Mouse (Mus musculus) midbrain, embryonic 10.5 days (tissue): ENCODE measurements around the gene Ffar2. TPM values are rescaled to one million over a fixed set of nuclear protein-coding genes. Genes with fewer than 3 reads are reported as not detected.

Experiments
- DNase-seq: peaks from one replicate; pipeline ENCODE4 v3.0.0-alpha.2; 2017; ENCODE audit warnings: low spot score
- H3K27ac ChIP-seq: fragments of 300-500 bp; sonication (generic); replicated peaks from 2 replicates; pipeline ENCODE4 v1.5.1; 2016; ENCODE audit warnings: mild to moderate bottlenecking
- H3K27me3 ChIP-seq: fragments of 300-500 bp; sonication (generic); 2 replicates; pipeline ENCODE4 v1.6.1; 2016; ENCODE audit warnings: low read depth, mild to moderate bottlenecking; ENCODE audit not compliant: poor library complexity, severe bottlenecking
- H3K36me3 ChIP-seq: fragments of 300-500 bp; sonication (generic); 2 replicates; pipeline ENCODE4 v1.6.1; 2016; ENCODE audit warnings: mild to moderate bottlenecking, moderate library complexity
- H3K4me1 ChIP-seq: fragments of 300-500 bp; sonication (generic); 2 replicates; pipeline ENCODE4 v1.6.1; 2016
- H3K4me3 ChIP-seq: fragments of 300-500 bp; sonication (generic); 2 replicates; pipeline ENCODE4 v1.5.1; 2016; ENCODE audit warnings: mild to moderate bottlenecking, moderate library complexity
- H3K9me3 ChIP-seq: fragments of 300-500 bp; sonication (generic); replicated peaks from 2 replicates; pipeline ENCODE4 v1.6.1; 2016; ENCODE audit warnings: mild to moderate bottlenecking
- WGBS: fragments of 180-500 bp; shearing (Covaris S2); methylation state at CpG from one replicate; pipeline ENCODE4 v1.1.7; 2016; 5-methylcytosine and 5-hydroxymethylcytosine counted together
- polyA plus RNA-seq: library from polyadenylated mRNA; unstranded; fragments of >200 nt; fragmentation: Nextera tagmentation; extraction: Ambion mirVana; gene quantifications from 2 replicates; pipeline ENCODE4 v1.2.1, GENCODE M21; 2016

The Ffar2 gene
- polyA plus RNA-seq, 1 experiment from 2014 or later = not detected

DNA sequence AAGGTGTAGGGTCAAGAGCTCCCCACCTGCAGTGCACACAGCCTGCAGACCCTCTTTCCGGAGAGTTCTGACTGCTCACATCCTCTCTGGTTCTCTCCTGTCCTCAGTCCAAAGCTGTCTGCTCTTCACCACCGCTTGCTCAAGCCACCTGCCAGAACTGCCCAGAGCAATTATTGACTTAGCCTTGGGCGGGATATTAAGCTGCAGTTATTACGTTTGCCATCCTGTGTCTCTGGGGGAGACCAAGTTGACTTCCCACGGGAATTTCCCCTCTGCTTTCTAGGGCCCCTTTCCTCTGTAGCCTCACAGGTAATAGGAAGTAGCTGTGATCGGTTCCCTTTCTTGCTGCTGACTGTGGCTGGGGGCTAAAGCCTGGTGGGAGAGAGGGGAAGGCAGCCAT, 3.4 kb downstream of the Ffar2 start:
- Histone ChIP-seq H3K4me3 (no peak overlapping the region), H3K36me3 (no peaks in the 10 kb centered on the region), H3K4me1 (no peaks in the 10 kb centered on the region), H3K27me3 (no peaks in the 10 kb centered on the region), H3K9me3 (no peaks in the 10 kb centered on the region), H3K27ac (no peak overlapping the region)
- DNase-seq = no peak
- WGBS = 81% methylated on average over 6 of the region's 6 CpGs

DNA sequence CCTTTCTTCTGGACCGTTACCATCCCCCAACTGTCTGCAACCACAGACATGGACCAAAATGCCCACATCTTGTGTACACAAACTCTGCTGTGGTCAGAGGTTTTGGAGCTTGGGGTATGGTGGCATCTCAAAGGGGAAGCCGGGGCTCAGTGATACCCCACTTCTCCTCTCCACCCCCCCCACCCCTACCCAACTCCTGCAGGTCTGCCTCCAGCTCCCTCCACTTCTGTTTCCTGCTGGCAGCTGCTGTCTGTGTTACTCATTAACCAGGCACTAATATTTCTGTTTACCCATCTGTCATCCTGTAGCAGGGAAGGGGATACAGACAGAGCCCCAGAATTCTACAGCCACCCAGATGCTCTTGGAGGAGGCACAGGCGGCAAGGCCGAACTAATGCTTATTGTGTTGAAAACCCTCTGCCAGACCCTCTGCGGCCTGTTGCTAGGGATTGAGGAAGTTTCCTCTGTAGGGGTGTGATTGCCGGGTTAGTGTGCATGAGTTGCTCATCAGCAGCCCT, 11.2 kb downstream of the Ffar2 start:
- DNase-seq = no peak
- WGBS = 79% methylated on average over 6 of the region's 6 CpGs
- no peak overlapping the region for H3K27ac ChIP-seq

DNA sequence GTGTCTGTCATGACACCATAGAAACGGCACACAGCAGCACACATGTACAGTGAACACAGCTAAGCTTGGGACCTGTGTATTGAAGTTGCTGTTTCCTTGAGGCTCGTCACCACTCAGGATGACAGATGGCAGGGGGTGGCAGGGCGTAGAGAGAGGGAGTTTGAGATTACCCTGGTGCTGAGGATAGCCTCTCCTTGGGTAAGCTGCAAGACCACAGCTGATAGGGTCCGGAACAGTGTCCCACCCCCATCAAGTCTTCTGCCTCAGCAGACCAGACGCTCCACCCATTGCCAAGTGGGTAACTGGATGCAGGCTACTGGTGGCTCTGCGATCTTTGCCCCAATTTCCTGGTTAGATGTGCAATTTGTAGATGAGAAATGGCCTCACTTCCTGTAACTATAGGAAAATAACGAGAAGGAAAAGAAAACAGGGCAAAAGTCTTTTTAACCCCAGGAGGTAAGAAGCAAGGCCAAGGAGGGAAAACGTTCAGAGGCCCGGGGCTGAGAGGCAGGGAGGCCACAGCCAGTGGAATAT, 11.8 kb downstream of the Ffar2 start:
- no peak overlapping the region for H3K4me3 ChIP-seq
- H3K4me1 ChIP-seq = no peaks in the 10 kb centered on the region
- H3K9me3 ChIP-seq = 0 out of 2 replicates have a peak, but pooled peaks cover 4% of the 10 kb centered on the region
- H3K27me3 ChIP-seq = no peaks in the 10 kb centered on the region
- WGBS = 77% methylated on average over 9 of the region's 9 CpGs
- no peak overlapping the region for H3K27ac ChIP-seq
- no peak for DNase-seq
- H3K36me3 ChIP-seq = no peaks in the 10 kb centered on the region

More for the DNA sequence above, 11.2 kb downstream of the Ffar2 start:
- Histone ChIP-seq H3K4me1 (no peaks in the 10 kb centered on the region), H3K36me3 (no peaks in the 10 kb centered on the region), H3K27me3 (no peaks in the 10 kb centered on the region), H3K4me3 (no peak overlapping the region), H3K9me3 (no peaks in the 10 kb centered on the region)

DNA sequence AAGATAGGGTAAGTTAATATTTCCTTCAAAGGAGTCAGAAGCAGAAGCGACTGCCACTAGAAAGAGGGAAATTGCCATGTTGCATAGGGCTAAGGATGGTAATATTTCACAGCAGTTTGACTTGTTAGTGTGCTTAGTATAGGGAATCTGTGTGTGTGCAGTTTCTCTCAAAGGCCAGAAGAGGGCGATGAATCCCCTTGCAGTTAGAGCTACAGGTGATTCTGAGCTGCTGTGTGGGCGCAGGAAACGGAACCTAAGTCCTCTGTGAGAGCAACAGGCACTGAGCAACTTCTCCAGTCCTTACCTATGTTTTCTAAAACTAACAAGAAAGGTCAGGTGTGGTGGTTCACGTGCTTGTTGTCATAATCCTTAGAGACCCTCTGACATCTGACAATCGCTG, 13.3 kb downstream of the Ffar2 start:
- no peak overlapping the region for H3K27ac ChIP-seq
- H3K9me3 ChIP-seq = 0 out of 2 replicates have a peak, but pooled peaks cover 4% of the 10 kb centered on the region
- no peak for DNase-seq
- whole genome bisulfite sequencing = 49% methylated on average over 6 of the region's 6 CpGs
- H3K4me1 ChIP-seq = no peaks in the 10 kb centered on the region
- H3K4me3 ChIP-seq = no peak overlapping the region
- H3K36me3 ChIP-seq = no peaks in the 10 kb centered on the region
- no peaks in the 10 kb centered on the region for H3K27me3 ChIP-seq

DNA sequence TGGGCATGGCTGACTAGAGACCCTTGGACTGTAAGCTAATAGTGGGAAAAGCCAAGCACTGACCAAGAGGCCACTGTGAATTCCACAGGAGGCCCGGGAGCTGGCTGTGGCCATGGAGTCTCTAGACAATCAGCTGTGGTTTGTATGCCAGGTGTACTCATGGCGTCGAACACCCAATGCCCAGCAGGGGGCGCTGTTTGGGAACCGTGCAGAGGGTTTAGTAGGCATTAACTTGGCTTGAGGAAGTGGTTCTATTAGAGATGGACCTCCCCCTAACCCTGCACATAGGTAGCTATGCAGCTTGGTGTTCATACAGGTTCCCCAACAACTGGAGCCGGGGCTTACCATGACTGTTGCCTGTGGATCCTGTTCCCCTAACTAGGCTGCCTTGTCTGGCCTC, 17.7 kb downstream of the Ffar2 start:
- Histone ChIP-seq H3K27me3 (no peaks in the 10 kb centered on the region), H3K4me3 (no peak overlapping the region), H3K9me3 (peaks cover 13% of the 10 kb centered on the region; the same call in 1 of the 2 replicates), H3K4me1 (no peaks in the 10 kb centered on the region), H3K36me3 (no peaks in the 10 kb centered on the region), H3K27ac (no peak overlapping the region)
- DNase-seq = no peak
- 49% methylated on average over 6 of the region's 6 CpGs for WGBS

DNA sequence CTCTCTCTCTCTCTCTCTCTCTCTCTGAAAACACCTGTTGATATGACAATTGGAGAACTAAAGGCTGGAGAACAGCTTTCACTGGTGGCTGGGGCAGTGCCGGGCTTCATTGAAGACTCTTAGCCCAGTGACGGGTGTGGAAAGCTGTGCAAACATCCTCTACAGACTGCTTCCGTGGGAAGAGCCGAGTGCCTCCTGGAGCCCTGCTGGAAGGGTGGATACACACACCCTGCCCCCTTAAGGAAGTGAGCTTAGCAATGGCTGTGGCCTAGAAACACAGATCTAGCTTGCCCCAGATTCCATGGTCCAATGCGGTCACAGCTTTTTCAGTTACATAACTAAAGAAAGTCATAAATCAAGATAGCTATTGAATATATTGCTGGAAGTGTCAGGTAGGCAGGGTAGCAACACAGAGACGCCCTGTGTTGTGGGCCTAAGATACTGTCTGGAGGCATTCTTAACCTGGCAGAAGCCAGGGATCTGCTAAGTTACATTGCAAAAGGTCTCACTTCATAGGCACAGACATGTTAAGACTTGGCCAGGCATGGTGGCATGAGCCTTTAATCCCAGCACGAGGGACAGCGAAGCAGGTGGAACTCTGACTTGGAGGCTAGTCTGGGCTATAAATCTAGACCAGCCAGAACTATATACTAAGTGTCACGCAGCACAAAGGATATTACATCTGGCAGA, 19.4 kb downstream of the Ffar2 start:
- no peaks in the 10 kb centered on the region for H3K4me1 ChIP-seq
- 86% methylated on average over 9 of the region's 9 CpGs for WGBS

DNA sequence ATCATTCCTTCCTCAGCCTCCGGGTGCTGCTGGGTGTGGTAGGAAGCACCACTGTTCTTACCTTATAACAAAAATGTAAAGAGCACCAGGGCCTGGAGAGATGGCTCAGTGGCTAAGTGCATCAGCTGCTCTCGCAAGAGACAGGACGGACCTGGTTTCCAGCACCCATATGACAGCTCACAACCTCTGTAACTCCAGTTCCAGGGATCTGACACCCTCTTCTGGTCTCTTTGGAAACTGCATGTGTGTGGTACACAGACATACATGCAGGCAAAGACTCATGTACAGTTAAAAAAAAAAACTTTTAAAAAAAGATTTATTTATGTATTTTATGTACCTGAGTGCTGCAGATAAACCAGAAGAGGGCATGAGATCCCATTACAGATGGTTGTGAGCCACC, 20.3 kb downstream of the Ffar2 start:
- 91% methylated on average over 3 of the region's 3 CpGs for WGBS
- no peaks in the 10 kb centered on the region for H3K4me1 ChIP-seq
- DNase-seq = no peak
- no peaks in the 10 kb centered on the region for H3K27me3 ChIP-seq
- no peaks in the 10 kb centered on the region for H3K36me3 ChIP-seq
- H3K9me3 ChIP-seq = peaks cover 25% of the 10 kb centered on the region
- no peak overlapping the region for H3K4me3 ChIP-seq
- H3K27ac ChIP-seq = no peak overlapping the region

More for the DNA sequence above, 19.4 kb downstream of the Ffar2 start:
- no peak overlapping the region for H3K27ac ChIP-seq
- DNase-seq = no peak
- H3K36me3 ChIP-seq = no peaks in the 10 kb centered on the region
- H3K9me3 ChIP-seq = peaks cover 25% of the 10 kb centered on the region
- H3K27me3 ChIP-seq = no peaks in the 10 kb centered on the region
- no peak overlapping the region for H3K4me3 ChIP-seq

DNA sequence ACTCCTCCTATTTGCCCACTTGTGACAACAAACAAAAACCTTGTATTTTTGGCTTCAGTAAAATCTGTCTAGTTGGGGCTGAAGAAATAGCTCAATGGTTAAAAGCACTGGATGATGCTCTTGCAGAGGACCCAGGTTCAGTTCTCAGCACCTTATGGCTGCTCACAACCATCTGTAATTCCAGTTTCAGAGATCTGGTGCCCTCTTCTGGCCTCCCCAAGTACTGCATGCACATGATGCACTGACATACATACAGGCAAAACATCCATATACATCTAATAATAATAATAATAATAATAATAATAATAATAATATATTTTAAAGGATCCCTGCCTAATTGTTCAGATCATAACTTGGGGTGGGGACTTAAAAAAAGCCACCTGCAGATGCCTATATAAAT, 22.9 kb downstream of the Ffar2 start:
- DNase-seq = no peak
- Histone ChIP-seq H3K27me3 (no peaks in the 10 kb centered on the region), H3K9me3 (peaks cover 21% of the 10 kb centered on the region), H3K36me3 (no peaks in the 10 kb centered on the region), H3K4me1 (no peaks in the 10 kb centered on the region), H3K27ac (no peak overlapping the region), H3K4me3 (no peak overlapping the region)

DNA sequence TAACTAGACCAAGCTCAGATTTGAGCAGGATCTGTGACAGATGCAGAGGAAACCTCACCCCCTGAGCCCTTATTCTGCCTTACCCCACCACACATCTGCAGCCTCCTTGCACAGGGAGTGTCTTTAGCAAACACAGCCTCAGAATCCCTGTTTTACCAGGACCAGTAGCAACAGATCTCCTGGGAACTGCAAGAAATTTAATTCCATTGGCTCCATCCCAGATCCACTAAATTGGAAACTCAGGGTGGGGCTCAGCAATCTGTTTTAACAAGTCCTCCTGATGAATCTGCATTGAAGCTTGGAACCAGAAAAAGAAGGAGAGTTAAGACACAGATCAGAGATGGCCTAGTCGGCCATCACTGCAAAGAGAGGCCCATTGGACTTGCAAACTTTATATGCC, 26.8 kb downstream of the Ffar2 start:
- DNase-seq = no peak
- WGBS = 79% methylated on average over 1 of the region's 1 CpGs

DNA sequence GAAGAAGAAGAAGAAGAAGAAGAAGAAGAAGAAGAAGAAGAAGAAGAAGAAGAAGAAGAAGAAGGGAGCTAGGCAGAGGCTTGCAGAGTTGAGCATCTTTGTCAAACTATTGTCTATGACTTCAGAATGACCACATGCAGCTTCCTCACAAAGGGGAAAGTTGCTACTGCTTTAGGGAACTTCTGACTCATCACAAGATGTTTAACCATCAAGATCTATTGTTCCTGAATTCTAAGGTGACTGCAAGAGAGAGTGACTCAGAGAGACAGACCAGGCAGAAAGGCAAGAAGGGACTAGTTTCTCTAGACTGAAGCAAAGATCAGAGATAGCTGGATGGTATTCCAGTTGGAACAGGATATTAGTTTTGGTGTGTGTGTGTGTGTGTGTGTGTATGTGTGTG, 28.7 kb downstream of the Ffar2 start:
- Histone ChIP-seq H3K27ac (no peak overlapping the region), H3K4me1 (no peaks in the 10 kb centered on the region), H3K36me3 (no peaks in the 10 kb centered on the region), H3K9me3 (peaks cover 5% of the 10 kb centered on the region), H3K27me3 (no peaks in the 10 kb centered on the region), H3K4me3 (no peak overlapping the region)
- DNase-seq = no peak

More for the DNA sequence above, 26.8 kb downstream of the Ffar2 start:
- H3K9me3 ChIP-seq = peaks cover 13% of the 10 kb centered on the region
- H3K4me1 ChIP-seq = no peaks in the 10 kb centered on the region
- no peaks in the 10 kb centered on the region for H3K36me3 ChIP-seq
- H3K4me3 ChIP-seq = no peak overlapping the region
- H3K27me3 ChIP-seq = no peaks in the 10 kb centered on the region
- no peak overlapping the region for H3K27ac ChIP-seq

DNA sequence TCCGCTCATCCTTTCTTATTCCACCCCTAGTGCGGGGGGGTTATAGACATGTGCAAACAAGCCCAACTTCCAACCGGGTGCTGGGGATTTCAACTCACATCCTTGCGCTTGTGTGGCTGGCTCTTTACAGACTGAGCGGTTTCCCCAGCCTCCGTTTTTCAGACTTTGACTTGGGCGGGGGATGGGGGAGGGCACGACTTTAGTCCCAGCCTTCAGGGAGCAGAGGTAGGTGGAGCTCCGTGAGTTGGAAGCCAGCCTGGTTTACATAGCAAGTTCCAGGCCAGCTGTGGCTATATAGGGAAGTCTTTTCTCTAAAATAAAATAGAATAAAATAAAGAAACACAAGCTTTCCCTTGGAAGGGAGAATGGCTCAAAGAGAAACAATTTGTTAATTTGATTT, 31.7 kb downstream of the Ffar2 start:
- Histone ChIP-seq H3K36me3 (no peaks in the 10 kb centered on the region), H3K4me3 (no peak overlapping the region), H3K27me3 (no peaks in the 10 kb centered on the region; the same call in 1 of the 2 replicates), H3K27ac (no peak overlapping the region), H3K9me3 (no peaks in the 10 kb centered on the region), H3K4me1 (peaks cover 5% of the 10 kb centered on the region; the same call in 1 of the 2 replicates)
- 22% methylated on average over 9 of the region's 9 CpGs for WGBS
- DNase-seq = no peak

DNA sequence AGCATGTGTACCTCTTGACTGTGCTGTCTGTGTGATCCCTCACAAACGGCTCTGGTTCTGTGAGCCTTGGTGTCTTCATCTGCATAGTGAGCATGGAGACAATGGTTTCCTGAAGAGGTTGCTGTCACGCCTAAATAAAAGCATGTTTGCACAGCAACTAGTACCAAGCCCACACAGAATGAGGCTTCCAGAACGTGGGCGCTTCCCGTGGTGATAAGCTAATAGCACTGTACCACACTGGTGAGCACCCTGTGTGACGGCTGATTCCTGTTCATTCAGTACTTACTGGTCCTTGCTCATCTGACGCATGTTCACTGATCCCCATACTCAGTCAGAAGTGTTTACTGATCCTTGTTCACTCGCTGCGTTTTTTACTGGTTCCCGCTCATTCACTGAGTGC, 33.4 kb downstream of the Ffar2 start:
- no peaks in the 10 kb centered on the region for H3K36me3 ChIP-seq
- H3K4me1 ChIP-seq = peaks cover 5% of the 10 kb centered on the region; the same call in 1 of the 2 replicates
- H3K27ac ChIP-seq = no peak overlapping the region
- 80% methylated on average over 10 of the region's 10 CpGs for WGBS
- no peak for DNase-seq
- no peaks in the 10 kb centered on the region for H3K9me3 ChIP-seq
- no peaks in the 10 kb centered on the region; the same call in 1 of the 2 replicates for H3K27me3 ChIP-seq
- no peak overlapping the region for H3K4me3 ChIP-seq

DNA sequence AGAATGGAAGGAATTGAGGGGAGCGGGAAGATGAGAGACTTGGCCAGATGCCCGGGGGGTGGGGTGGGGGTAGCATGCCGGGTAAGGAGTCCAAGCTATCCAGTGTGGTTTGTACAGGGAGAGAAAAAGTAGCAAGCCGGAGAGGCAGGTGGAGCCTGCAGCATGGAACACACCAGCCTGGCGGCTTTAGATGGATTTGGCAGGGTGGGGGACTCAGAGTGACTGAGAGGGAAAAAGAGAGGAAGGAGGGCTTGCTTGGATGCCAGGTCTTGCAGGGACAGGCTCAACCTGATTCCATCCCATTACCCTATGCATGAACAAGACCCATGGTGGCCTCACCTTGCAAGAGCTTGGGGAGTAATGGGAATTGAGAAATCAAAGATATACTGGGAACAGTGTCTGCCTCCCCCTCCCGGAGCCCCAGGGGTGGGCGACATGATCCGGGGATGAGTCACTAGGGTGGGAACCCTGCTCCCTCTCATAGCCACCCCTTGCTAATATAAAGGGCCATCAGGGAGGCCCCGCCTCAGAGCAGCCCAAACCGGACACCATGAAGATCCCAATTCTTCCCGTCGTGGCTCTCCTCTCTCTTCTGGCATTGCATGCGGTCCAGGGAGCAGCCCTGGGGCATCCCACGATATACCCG, 36.1 kb downstream of the Ffar2 start, which contains the start of gene Krtdap:
TSS of gene Krtdap (plus strand) at position 520 of the 646 bp plus-strand sequence.
- Histone ChIP-seq H3K4me3 (no peak within 1 kb of the TSS), H3K36me3 (no peaks in the 10 kb centered on the region), H3K9me3 (no peaks in the 10 kb centered on the region), H3K4me1 (peaks cover 5% of the 10 kb centered on the region; the same call in 1 of the 2 replicates), H3K27ac (no peak within 1 kb of the TSS), H3K27me3 (no peaks in the 10 kb centered on the region; the same call in 1 of the 2 replicates)
- 46% methylated on average over 15 of the region's 15 CpGs for WGBS
- no peak for DNase-seq
